Mouse (Mus musculus): ENCODE results near the gene Phyh. TPM values are rescaled to one million over a fixed set of nuclear protein-coding genes. Genes with fewer than 3 reads are reported as not detected.

Phyh gene
- polyA plus RNA-seq, 1 experiment from 2014 or later, result 180 TPM

DNA sequence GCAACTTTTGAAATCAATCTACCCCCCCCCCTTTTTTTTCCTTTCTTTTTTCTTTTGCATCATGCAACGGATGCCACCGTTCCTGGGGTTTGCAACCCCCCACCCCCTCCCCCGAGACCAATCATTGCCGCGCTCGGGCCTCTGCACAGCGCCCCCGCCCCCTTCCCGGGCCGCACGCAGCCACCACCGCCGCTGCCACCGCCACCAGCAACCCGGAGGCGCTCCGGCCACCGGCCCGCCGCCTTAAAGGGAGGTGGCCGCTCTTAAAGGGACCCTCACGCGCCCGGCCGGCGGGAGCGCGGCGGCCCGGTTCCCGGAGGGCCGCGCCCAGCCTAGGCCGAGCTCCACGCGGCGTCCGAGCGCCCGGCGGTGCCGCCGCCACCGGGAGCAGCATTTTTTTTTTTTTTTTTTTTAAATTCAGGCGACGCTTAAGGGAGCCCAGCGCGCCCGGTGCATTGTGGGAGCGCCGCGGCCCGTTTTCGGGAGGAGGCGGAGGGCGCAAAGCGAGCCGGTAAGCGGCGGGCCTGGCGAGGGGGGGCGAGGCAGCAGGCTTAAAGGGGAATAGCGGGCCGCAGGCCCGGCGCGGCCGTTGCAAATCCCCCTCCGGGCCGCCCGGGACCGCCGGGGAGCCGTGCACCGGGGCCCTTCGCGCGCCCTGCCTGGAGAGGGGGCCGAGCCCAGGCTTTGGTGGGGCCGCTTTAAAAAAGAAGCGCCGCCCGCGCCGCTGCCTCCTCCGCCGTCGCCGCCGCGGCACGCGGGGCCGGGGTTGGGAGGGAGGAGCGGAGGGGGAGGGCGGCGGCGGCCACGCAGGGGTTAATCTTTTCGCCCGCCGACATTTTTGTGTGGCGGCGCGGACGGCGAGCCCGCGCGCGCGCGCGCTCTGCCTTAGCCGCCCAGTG is 37.2 kb upstream of the Phyh start, which contains the start of gene Sephs1:
Sephs1 (plus strand) TSS at position 215 of the 899 bp plus-strand sequence.
- peak within 1 kb of the TSS; percentile 81 for H3K4me2 ChIP-seq (replicated peaks; ENCODE audit: low read depth)
- no peaks in the 10 kb centered on the region for H3K27me3 ChIP-seq (ENCODE audit: control insufficient read depth, insufficient read depth, low read length)
- peak; percentile 83 for ATAC-seq (ENCODE audit: low FRiP score, low TSS enrichment)
- peak; percentile 88 for DNase-seq (ENCODE audit: low spot score)
- H3K9me3 ChIP-seq (ENCODE audit: control insufficient read depth, low read length), result no peaks in the 10 kb centered on the region
- WGBS, result under 1% methylated on average over 75 of the region's 115 CpGs
- H3K9ac ChIP-seq (ENCODE audit: low read length), result peak within 1 kb of the TSS; percentile 99
- H3K36me3 ChIP-seq (ENCODE audit: control insufficient read depth, insufficient read depth, low read length), result no peaks in the 10 kb centered on the region; the same call in 1 of the 2 replicates
- peak within 1 kb of the TSS; percentile 98 for H3K4me3 ChIP-seq (ENCODE audit: low read depth, low read length)
- no peaks in the 10 kb centered on the region for H3K4me1 ChIP-seq (replicated peaks; ENCODE audit: control insufficient read depth, insufficient read depth)
- no peak for TF ChIP-seq CTCF (IDR thresholded peaks at IDR 0.05; ENCODE audit: low read depth)
- no peak for TF ChIP-seq EP300 (optimal IDR thresholded peaks at IDR 0.05)
- peak within 1 kb of the TSS; percentile 99 for H3K27ac ChIP-seq (replicated peaks)

GRCm38 (mm10) chr2:4882249-4882791 is 36.5 kb upstream of the Phyh start:
- peak overlapping the region; percentile 81 for H3K4me2 ChIP-seq (replicated peaks; ENCODE audit: low read depth)
- H3K9me3 ChIP-seq (ENCODE audit: control insufficient read depth, low read length), result no peaks in the 10 kb centered on the region
- peak; percentile 59 for ATAC-seq (ENCODE audit: low FRiP score, low TSS enrichment)
- WGBS, result under 1% methylated on average over 54 of the region's 63 CpGs
- no peaks in the 10 kb centered on the region; the same call in 1 of the 2 replicates for H3K36me3 ChIP-seq (ENCODE audit: control insufficient read depth, insufficient read depth, low read length)
- no peaks in the 10 kb centered on the region for H3K27me3 ChIP-seq (ENCODE audit: control insufficient read depth, insufficient read depth, low read length)
- no peaks in the 10 kb centered on the region for H3K4me1 ChIP-seq (replicated peaks; ENCODE audit: control insufficient read depth, insufficient read depth)
- peak overlapping the region; percentile 98 for H3K4me3 ChIP-seq (ENCODE audit: low read depth, low read length)
- peak; percentile 74 for DNase-seq (ENCODE audit: low spot score)
- TF ChIP-seq CTCF (IDR thresholded peaks at IDR 0.05; ENCODE audit: low read depth) (no peak), EP300 (optimal IDR thresholded peaks at IDR 0.05) (no peak)
- peak overlapping the region; percentile 99 for H3K9ac ChIP-seq (ENCODE audit: low read length)
- peak overlapping the region; percentile 99 for H3K27ac ChIP-seq (replicated peaks)

DNA sequence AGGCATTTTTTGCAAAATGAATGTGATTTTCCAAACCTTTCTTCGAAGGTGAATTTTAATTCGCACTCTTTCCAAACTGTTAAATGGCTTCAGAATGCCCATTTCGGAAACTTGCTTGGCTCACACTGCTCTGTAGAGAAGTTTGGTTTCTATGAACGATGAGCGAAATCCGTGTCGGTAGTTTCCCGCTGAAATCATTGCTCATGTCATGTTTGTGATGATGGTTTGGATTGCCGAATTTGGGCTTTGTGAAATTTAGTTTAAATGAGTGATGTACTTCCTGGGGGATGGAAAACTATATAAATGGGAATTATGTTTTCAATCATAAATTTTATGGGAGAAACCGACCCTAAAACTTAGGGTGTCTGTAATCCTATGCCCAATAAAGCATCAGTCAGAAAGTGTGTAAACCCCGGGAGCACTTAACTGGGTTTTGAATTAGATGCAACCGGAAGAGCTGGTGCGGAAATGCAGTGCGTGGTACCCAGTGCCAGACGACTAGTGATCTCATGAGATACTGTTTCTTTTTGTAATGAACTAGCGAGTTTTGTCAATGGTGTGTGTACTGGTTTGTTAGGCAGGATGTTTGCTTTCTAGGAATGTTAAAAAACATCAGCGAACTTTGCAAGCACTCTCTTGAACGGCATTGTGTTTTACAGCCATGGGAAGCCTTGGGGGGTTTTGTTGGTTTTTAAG is 35.7 kb upstream of the Phyh start:
- no peaks in the 10 kb centered on the region; the same call in 1 of the 2 replicates for H3K36me3 ChIP-seq (ENCODE audit: control insufficient read depth, insufficient read depth, low read length)
- 1% methylated on average over 18 of the region's 18 CpGs for WGBS
- TF ChIP-seq EP300 (optimal IDR thresholded peaks at IDR 0.05), result no peak
- no peak for TF ChIP-seq CTCF (IDR thresholded peaks at IDR 0.05; ENCODE audit: low read depth)
- DNase-seq (ENCODE audit: low spot score) (no peak), ATAC-seq (ENCODE audit: low FRiP score, low TSS enrichment) (no peak)
- H3K4me3 ChIP-seq (ENCODE audit: low read depth, low read length), result peak overlapping the region; percentile 98
- H3K9me3 ChIP-seq (ENCODE audit: control insufficient read depth, low read length), result no peaks in the 10 kb centered on the region
- H3K27ac ChIP-seq (replicated peaks), result no peak overlapping the region
- H3K27me3 ChIP-seq (ENCODE audit: control insufficient read depth, insufficient read depth, low read length), result no peaks in the 10 kb centered on the region
- H3K9ac ChIP-seq (ENCODE audit: low read length), result peak overlapping the region; percentile 1; the same call in 1 of the 2 replicates
- H3K4me2 ChIP-seq (replicated peaks; ENCODE audit: low read depth), result peak overlapping the region; percentile 81
- no peaks in the 10 kb centered on the region for H3K4me1 ChIP-seq (replicated peaks; ENCODE audit: control insufficient read depth, insufficient read depth)

DNA sequence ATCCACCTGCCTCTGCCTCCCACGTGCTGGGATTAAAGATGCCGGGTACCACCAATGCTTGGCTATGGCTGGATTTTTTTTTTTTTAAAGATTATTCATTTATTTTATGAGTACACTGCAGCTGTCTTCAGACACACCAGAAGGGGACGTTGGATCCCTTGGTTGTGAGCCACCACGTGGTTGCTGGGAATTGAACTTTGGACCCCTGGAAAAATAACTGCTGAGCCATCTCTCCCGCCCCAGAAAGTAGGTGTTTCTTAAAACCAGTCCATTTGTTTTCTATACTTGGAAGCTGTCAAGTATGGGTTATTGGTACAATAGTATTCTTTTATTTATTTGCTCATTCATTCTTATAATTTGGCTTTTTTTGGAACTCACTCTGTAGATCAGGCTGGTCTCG is 31.9 kb upstream of the Phyh start:
- no peak for TF ChIP-seq CTCF (IDR thresholded peaks at IDR 0.05; ENCODE audit: low read depth)
- no peak for TF ChIP-seq EP300 (optimal IDR thresholded peaks at IDR 0.05)
- no peak overlapping the region for H3K4me3 ChIP-seq (ENCODE audit: low read depth, low read length)
- H3K27ac ChIP-seq (replicated peaks), result no peak overlapping the region
- H3K4me2 ChIP-seq (replicated peaks; ENCODE audit: low read depth), result no peak overlapping the region
- H3K36me3 ChIP-seq (ENCODE audit: control insufficient read depth, insufficient read depth, low read length), result peaks cover 10% of the 10 kb centered on the region
- DNase-seq (ENCODE audit: low spot score) (no peak), ATAC-seq (ENCODE audit: low FRiP score, low TSS enrichment) (no peak)
- no peak overlapping the region for H3K9ac ChIP-seq (ENCODE audit: low read length)
- 88% methylated on average over 6 of the region's 6 CpGs for WGBS
- H3K9me3 ChIP-seq (ENCODE audit: control insufficient read depth, low read length), result no peaks in the 10 kb centered on the region
- H3K4me1 ChIP-seq (replicated peaks; ENCODE audit: control insufficient read depth, insufficient read depth), result no peaks in the 10 kb centered on the region
- no peaks in the 10 kb centered on the region for H3K27me3 ChIP-seq (ENCODE audit: control insufficient read depth, insufficient read depth, low read length)

DNA sequence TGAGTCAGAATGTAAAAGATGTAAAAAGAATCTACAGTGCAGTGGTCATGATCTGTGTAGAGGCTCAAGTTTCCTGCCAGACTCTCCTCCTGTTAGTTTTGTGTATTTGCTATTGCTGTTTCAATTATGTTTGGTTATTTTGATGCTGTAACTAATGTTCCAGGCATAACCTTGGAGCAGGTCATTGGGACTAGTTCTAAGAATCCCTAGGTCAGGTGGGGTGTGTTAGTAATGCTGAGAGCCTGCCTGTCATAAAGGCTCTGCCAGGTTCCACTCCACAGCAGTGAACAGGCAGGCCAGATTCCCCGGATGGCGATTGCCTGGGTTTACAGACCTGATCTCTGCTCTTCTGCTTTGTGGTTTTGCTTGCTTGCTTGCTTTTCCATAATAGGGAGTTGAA is 23.2 kb upstream of the Phyh start:
- Histone ChIP-seq H3K9ac (ENCODE audit: low read length) (no peak overlapping the region), H3K4me1 (replicated peaks; ENCODE audit: control insufficient read depth, insufficient read depth) (no peaks in the 10 kb centered on the region), H3K27ac (replicated peaks) (no peak overlapping the region), H3K9me3 (ENCODE audit: control insufficient read depth, low read length) (no peaks in the 10 kb centered on the region), H3K36me3 (ENCODE audit: control insufficient read depth, insufficient read depth, low read length) (peaks cover 20% of the 10 kb centered on the region), H3K4me3 (ENCODE audit: low read depth, low read length) (no peak overlapping the region), H3K4me2 (replicated peaks; ENCODE audit: low read depth) (no peak overlapping the region), H3K27me3 (ENCODE audit: control insufficient read depth, insufficient read depth, low read length) (no peaks in the 10 kb centered on the region)
- ATAC-seq (ENCODE audit: low FRiP score, low TSS enrichment) (no peak), DNase-seq (ENCODE audit: low spot score) (no peak)
- WGBS, result 86% methylated on average over 2 of the region's 2 CpGs
- no peak for TF ChIP-seq CTCF (IDR thresholded peaks at IDR 0.05; ENCODE audit: low read depth)
- TF ChIP-seq EP300 (optimal IDR thresholded peaks at IDR 0.05), result no peak

All from stomach, postnatal 0 days (tissue).